Mouse (Mus musculus): ENCODE results near the gene Slc5a5. TPM values are rescaled to one million over a fixed set of nuclear protein-coding genes. Genes with fewer than 3 reads are reported as not detected.

Slc5a5 gene
- polyA plus RNA-seq, 1 experiment from 2014 or later: 1.1 TPM

DNA sequence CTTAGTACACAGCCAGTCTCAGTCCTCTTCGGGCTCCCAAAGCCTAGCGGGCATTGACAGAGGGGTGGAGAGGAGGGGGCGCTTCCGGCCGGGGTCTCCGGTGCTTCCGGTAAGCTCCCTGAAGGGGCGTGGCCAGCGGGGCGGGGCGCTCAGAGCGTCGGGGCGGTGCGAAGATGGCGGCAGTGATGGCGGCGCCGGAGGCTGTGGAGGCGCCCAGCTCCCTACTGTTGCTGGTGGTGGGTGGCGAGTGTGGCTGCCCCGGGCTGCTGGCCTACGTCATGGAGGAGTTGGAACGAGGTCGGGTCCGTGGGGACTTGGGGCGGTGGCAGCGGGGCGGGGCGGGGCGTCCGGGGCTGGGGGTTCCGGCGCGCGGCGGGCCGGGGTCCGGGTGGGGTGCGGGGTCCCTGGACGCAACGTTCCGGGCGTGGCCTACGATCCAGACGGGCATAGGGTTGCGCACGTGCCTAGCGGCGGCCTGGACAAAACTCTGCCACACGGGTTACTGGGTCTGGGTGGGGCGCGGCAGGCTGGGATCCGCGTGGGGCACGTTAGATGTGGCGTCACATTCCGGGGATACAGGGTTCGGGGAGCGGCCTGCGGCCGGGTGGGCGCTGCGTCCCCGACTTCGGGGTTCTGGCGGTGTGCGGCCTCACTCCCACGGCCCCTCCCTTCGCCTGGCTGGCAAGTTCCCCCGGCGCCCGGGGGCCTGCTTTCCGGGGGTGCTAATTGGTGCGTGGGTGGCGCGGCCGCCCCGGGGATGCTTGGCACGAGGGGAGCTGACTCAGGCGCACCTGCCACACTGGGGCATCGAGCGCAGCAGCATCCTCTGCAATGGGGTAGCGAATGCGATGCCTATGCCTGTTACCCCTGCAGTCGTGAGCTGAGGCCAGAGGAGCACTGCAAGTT is 13.5 kb upstream of the Slc5a5 start, which contains the start of gene Map1s:
TSS of gene Map1s (plus strand) at position 102 of the 906 bp plus-strand sequence.
- peak; percentile 95 for DNase-seq (ENCODE audit: low spot score)
- H3K36me3 ChIP-seq (ENCODE audit: control insufficient read depth, insufficient read depth, low read length): no peaks in the 10 kb centered on the region

GRCm38 (mm10) chr8:70905463-70905830 is 12.9 kb upstream of the Slc5a5 start:
- H3K27me3 ChIP-seq (ENCODE audit: control insufficient read depth, insufficient read depth, low read length): no peaks in the 10 kb centered on the region
- H3K9ac ChIP-seq (ENCODE audit: low read length): peak overlapping the region; percentile 90
- H3K4me2 ChIP-seq (ENCODE audit: low read depth): peak overlapping the region; percentile 97
- DNase-seq (ENCODE audit: low spot score): peak; percentile 25
- 20% methylated on average over 8 of the region's 8 CpGs for whole genome bisulfite sequencing
- ATAC-seq (ENCODE audit: insufficient read depth, low FRiP score, low TSS enrichment): peak; percentile 22
- H3K4me3 ChIP-seq (ENCODE audit: low read depth, low read length): peak overlapping the region; percentile 91
- H3K36me3 ChIP-seq (ENCODE audit: control insufficient read depth, insufficient read depth, low read length): no peaks in the 10 kb centered on the region
- no peaks in the 10 kb centered on the region for H3K9me3 ChIP-seq (ENCODE audit: control insufficient read depth, low read length)
- H3K4me1 ChIP-seq (ENCODE audit: control insufficient read depth, insufficient read depth, low read length): peaks cover 11% of the 10 kb centered on the region
- H3K27ac ChIP-seq (ENCODE audit: low read depth, low read length): no peak overlapping the region; the same call in 1 of the 2 replicates

More for the DNA sequence above, 13.5 kb upstream of the Slc5a5 start, which contains the start of gene Map1s:
- Histone ChIP-seq H3K9me3 (ENCODE audit: control insufficient read depth, low read length) (no peaks in the 10 kb centered on the region), H3K4me1 (ENCODE audit: control insufficient read depth, insufficient read depth, low read length) (peaks cover 11% of the 10 kb centered on the region), H3K27me3 (ENCODE audit: control insufficient read depth, insufficient read depth, low read length) (no peaks in the 10 kb centered on the region), H3K4me2 (ENCODE audit: low read depth) (peak within 1 kb of the TSS; percentile 97), H3K9ac (ENCODE audit: low read length) (peak within 1 kb of the TSS; percentile 90), H3K4me3 (ENCODE audit: low read depth, low read length) (peak within 1 kb of the TSS; percentile 91), H3K27ac (ENCODE audit: low read depth, low read length) (peak within 1 kb of the TSS; percentile 79)
- peak; percentile 91 for ATAC-seq (ENCODE audit: insufficient read depth, low FRiP score, low TSS enrichment)
- 0% methylated on average over 58 of the region's 86 CpGs for WGBS

- DNase-seq (ENCODE audit: low spot score) (no peak), ATAC-seq (ENCODE audit: insufficient read depth, low FRiP score, low TSS enrichment) (no peak)
- no peak overlapping the region for H3K9ac ChIP-seq (ENCODE audit: low read length)
- H3K27ac ChIP-seq (ENCODE audit: low read depth, low read length): no peak overlapping the region
- H3K4me2 ChIP-seq (ENCODE audit: low read depth): no peak overlapping the region
- H3K9me3 ChIP-seq (ENCODE audit: control insufficient read depth, low read length): no peaks in the 10 kb centered on the region
- no peaks in the 10 kb centered on the region for H3K36me3 ChIP-seq (ENCODE audit: control insufficient read depth, insufficient read depth, low read length)
- H3K4me1 ChIP-seq (ENCODE audit: control insufficient read depth, insufficient read depth, low read length): peaks cover 11% of the 10 kb centered on the region
- H3K27me3 ChIP-seq (ENCODE audit: control insufficient read depth, insufficient read depth, low read length): no peaks in the 10 kb centered on the region
- H3K4me3 ChIP-seq (ENCODE audit: low read depth, low read length): no peak overlapping the region
- WGBS: 63% methylated on average over 4 of the region's 4 CpGs
Measured at GRCm38 (mm10) chr8:70904532-70904931, 12.0 kb upstream of the Slc5a5 start.

GRCm38 (mm10) chr8:70903582-70903981 is 11.0 kb upstream of the Slc5a5 start:
- Histone ChIP-seq H3K4me2 (ENCODE audit: low read depth) (no peak overlapping the region), H3K27ac (ENCODE audit: low read depth, low read length) (no peak overlapping the region), H3K4me1 (ENCODE audit: control insufficient read depth, insufficient read depth, low read length) (peaks cover 11% of the 10 kb centered on the region), H3K9me3 (ENCODE audit: control insufficient read depth, low read length) (no peaks in the 10 kb centered on the region), H3K27me3 (ENCODE audit: control insufficient read depth, insufficient read depth, low read length) (no peaks in the 10 kb centered on the region), H3K36me3 (ENCODE audit: control insufficient read depth, insufficient read depth, low read length) (no peaks in the 10 kb centered on the region), H3K9ac (ENCODE audit: low read length) (no peak overlapping the region), H3K4me3 (ENCODE audit: low read depth, low read length) (no peak overlapping the region)
- ATAC-seq (ENCODE audit: insufficient read depth, low FRiP score, low TSS enrichment) (no peak), DNase-seq (ENCODE audit: low spot score) (no peak)

DNA sequence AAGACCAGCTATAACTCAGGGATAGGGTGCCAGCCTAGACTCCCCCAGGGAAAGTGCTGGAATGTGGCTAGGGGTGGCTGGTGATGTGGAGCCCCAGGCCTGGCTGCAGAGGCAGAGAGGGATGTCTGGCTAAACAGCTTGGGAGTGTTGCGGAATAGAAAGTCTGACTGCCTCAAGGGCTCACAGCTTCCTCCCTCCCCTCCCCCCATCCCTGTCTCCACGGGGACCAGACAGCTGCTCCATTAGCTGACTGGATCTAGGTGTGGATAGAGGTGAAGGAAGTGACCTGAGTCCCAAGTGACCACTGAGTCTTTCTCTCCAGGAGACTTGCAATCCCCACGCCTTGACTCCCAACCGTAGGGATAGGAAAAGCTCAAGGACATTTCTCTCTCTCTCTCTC is 10.6 kb upstream of the Slc5a5 start:
- 53% methylated on average over 4 of the region's 4 CpGs for WGBS
- Histone ChIP-seq H3K4me3 (ENCODE audit: low read depth, low read length) (no peak overlapping the region), H3K9ac (ENCODE audit: low read length) (peak overlapping the region; percentile 26; the same call in 1 of the 2 replicates), H3K27ac (ENCODE audit: low read depth, low read length) (no peak overlapping the region), H3K36me3 (ENCODE audit: control insufficient read depth, insufficient read depth, low read length) (no peaks in the 10 kb centered on the region), H3K27me3 (ENCODE audit: control insufficient read depth, insufficient read depth, low read length) (no peaks in the 10 kb centered on the region), H3K9me3 (ENCODE audit: control insufficient read depth, low read length) (no peaks in the 10 kb centered on the region), H3K4me2 (ENCODE audit: low read depth) (no peak overlapping the region), H3K4me1 (ENCODE audit: control insufficient read depth, insufficient read depth, low read length) (peaks cover 11% of the 10 kb centered on the region)
- DNase-seq (ENCODE audit: low spot score) (no peak), ATAC-seq (ENCODE audit: insufficient read depth, low FRiP score, low TSS enrichment) (no peak)

- Histone ChIP-seq H3K4me3 (ENCODE audit: low read depth, low read length) (no peak overlapping the region), H3K9me3 (ENCODE audit: control insufficient read depth, low read length) (no peaks in the 10 kb centered on the region), H3K4me2 (ENCODE audit: low read depth) (no peak overlapping the region), H3K36me3 (ENCODE audit: control insufficient read depth, insufficient read depth, low read length) (no peaks in the 10 kb centered on the region), H3K4me1 (ENCODE audit: control insufficient read depth, insufficient read depth, low read length) (peaks cover 11% of the 10 kb centered on the region), H3K27ac (ENCODE audit: low read depth, low read length) (no peak overlapping the region), H3K9ac (ENCODE audit: low read length) (no peak overlapping the region), H3K27me3 (ENCODE audit: control insufficient read depth, insufficient read depth, low read length) (no peaks in the 10 kb centered on the region)
- 43% methylated on average over 5 of the region's 5 CpGs for WGBS
- DNase-seq (ENCODE audit: low spot score): no peak
- ATAC-seq (ENCODE audit: insufficient read depth, low FRiP score, low TSS enrichment): no peak
Measured at GRCm38 (mm10) chr8:70902211-70902610, 9.7 kb upstream of the Slc5a5 start.

- H3K4me2 ChIP-seq (ENCODE audit: low read depth): no peak overlapping the region
- DNase-seq (ENCODE audit: low spot score) (no peak), ATAC-seq (ENCODE audit: insufficient read depth, low FRiP score, low TSS enrichment) (no peak)
- WGBS: 82% methylated on average over 2 of the region's 2 CpGs
- no peak overlapping the region for H3K4me3 ChIP-seq (ENCODE audit: low read depth, low read length)
- no peaks in the 10 kb centered on the region for H3K36me3 ChIP-seq (ENCODE audit: control insufficient read depth, insufficient read depth, low read length)
- peaks cover 8% of the 10 kb centered on the region for H3K4me1 ChIP-seq (ENCODE audit: control insufficient read depth, insufficient read depth, low read length)
- H3K27me3 ChIP-seq (ENCODE audit: control insufficient read depth, insufficient read depth, low read length): no peaks in the 10 kb centered on the region
- no peaks in the 10 kb centered on the region for H3K9me3 ChIP-seq (ENCODE audit: control insufficient read depth, low read length)
- no peak overlapping the region for H3K9ac ChIP-seq (ENCODE audit: low read length)
- H3K27ac ChIP-seq (ENCODE audit: low read depth, low read length): no peak overlapping the region
Measured at GRCm38 (mm10) chr8:70900872-70901387, 8.4 kb upstream of the Slc5a5 start.

DNA sequence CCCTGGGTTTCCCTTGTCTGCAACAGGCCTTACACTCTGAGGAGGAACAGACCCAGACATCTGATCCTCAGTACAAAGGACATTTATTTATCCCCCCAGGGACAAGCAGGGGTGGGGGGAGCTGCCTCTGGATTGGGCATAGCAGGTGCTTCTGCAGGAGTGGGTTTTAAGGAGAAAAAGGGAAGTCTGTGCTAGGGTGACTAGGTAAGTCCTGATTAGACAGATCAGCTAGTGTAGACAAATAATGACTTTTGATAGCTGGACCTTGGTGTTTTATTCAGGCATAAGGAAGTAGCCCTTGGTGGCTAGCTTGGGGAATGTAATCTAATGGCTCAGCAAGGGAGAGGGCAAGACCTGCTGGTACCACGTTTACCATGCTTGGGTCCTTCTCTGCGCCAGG is 6.7 kb upstream of the Slc5a5 start:
- Histone ChIP-seq H3K9ac (ENCODE audit: low read length) (no peak overlapping the region), H3K27me3 (ENCODE audit: control insufficient read depth, insufficient read depth, low read length) (no peaks in the 10 kb centered on the region), H3K4me1 (ENCODE audit: control insufficient read depth, insufficient read depth, low read length) (peaks cover 5% of the 10 kb centered on the region; the same call in 1 of the 2 replicates), H3K27ac (ENCODE audit: low read depth, low read length) (no peak overlapping the region), H3K9me3 (ENCODE audit: control insufficient read depth, low read length) (no peaks in the 10 kb centered on the region), H3K4me2 (ENCODE audit: low read depth) (no peak overlapping the region), H3K36me3 (ENCODE audit: control insufficient read depth, insufficient read depth, low read length) (peaks cover 12% of the 10 kb centered on the region), H3K4me3 (ENCODE audit: low read depth, low read length) (no peak overlapping the region)
- 94% methylated on average over 2 of the region's 2 CpGs for WGBS
- ATAC-seq (ENCODE audit: insufficient read depth, low FRiP score, low TSS enrichment) (no peak), DNase-seq (ENCODE audit: low spot score) (no peak)

Data from neural tube, embryonic 11.5 days (tissue).